Mouse (Mus musculus) limb, embryonic 13.5 days (tissue): ENCODE data around the gene Arl6ip1. TPM values are rescaled to one million over a fixed set of nuclear protein-coding genes. Genes with fewer than 3 reads are reported as not detected.

ENCODE experiments used
- polyA plus RNA-seq: library from polyadenylated mRNA; unstranded; fragments of >200 nt; fragmentation: Nextera tagmentation; extraction: Ambion mirVana; gene quantifications from 2 replicates; pipeline ENCODE4 v1.2.1, GENCODE M21; 2015

Arl6ip1 gene
- polyA plus RNA-seq, 1 experiment from 2014 or later, result 510 TPM

Other genes starting within 250 kb of the Arl6ip1 start
- gene Rps15a, start 13.5 kb downstream of the Arl6ip1 start, polyA plus RNA-seq, result 845 and 864 TPM in 2 replicates
- gene Smg1, start 114.0 kb upstream of the Arl6ip1 start, polyA plus RNA-seq, result 20.8 and 21.2 TPM in 2 replicates